Mouse (Mus musculus) stomach, postnatal 0 days (tissue): ENCODE measurements around the gene Zmynd12.

ENCODE experiments used
- CTCF ChIP-seq: IDR thresholded peaks from 2 replicates; pipeline ENCODE4 v1.5.1; 2016; ENCODE audit warnings: antibody characterized with exemption, low read depth, mild to moderate bottlenecking, moderate library complexity
- EP300 ChIP-seq: optimal IDR thresholded peaks from 2 replicates; pipeline ENCODE3; 2016; ENCODE audit warnings: antibody characterized with exemption

DNA sequence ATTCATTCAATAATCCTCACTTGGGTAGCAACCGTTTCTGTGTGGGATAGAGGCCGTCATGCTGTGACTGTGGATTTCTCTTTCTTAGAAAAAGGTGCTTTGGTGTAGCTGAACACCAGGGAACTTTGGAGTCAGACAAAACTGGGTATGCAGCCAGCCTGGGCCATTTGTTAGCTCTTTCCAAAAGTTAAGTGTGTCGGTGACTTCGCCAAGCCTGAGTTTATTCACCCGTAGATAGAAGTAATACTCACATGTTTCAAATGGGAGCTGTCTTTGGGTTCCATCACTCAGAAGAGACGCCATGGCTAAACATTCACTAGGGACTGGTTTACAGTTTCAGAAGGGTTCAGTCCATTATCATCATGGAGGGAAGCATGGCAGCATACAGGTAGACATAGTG lies 24.6 kb downstream of the Zmynd12 start:
- TF ChIP-seq CTCF (no peak), EP300 (no peak)
